Mouse (Mus musculus): Measurements from ENCODE around the gene Adgrg7. TPM values are rescaled to one million over a fixed set of nuclear protein-coding genes. Genes with fewer than 3 reads are reported as not detected.

The Adgrg7 gene
- not detected in 2 replicates for polyA plus RNA-seq (2016; fragmentation: Nextera tagmentation; extraction: Ambion mirVana)

DNA sequence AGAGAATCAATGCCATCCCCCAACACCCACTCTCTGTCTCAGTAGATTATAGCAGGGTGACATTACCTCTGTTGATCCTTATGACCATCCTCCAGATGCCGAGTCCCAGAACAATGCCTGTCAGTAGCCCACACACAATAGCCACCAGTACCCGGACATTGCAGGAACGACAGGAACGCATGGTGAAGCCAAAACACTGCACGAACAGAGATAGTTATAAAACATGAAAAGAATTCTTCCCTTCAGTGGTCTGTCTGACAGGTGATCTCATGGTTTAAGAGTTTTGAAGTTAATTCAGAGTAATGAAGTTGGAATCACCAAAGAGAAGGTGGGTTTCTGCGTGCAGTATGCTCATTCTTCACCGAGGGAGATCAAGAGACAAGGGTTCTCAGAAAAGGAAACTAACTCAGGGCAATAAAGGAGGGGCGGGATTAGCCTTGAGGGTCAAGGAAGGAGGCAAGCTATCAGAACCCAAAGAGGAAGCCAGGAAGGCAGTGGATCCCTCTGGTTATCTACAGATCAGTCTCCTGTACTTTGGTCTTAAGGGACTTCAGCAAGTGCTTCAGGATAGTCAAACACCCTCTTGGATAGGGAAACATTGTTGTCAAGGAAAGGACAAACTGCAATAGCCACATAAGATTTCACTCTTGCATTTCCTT lies at the start of gene Adgrg7:
TSS of gene Adgrg7 (minus strand) at position 375 of the 659 bp plus-strand sequence.
- H3K36me3 ChIP-seq: no peaks in the 10 kb centered on the region
- no peaks in the 10 kb centered on the region for H3K4me1 ChIP-seq (replicated peaks)
- H3K4me3 ChIP-seq: no peak within 1 kb of the TSS
- H3K27ac ChIP-seq (ENCODE audit: poor library complexity, severe bottlenecking): no peak within 1 kb of the TSS
- ATAC-seq (ENCODE audit: insufficient number of reproducible peaks, low FRiP score): no peak
- no peak within 1 kb of the TSS for H3K9ac ChIP-seq
- no peak within 1 kb of the TSS for H3K4me2 ChIP-seq
- no peaks in the 10 kb centered on the region for H3K27me3 ChIP-seq (replicated peaks)
- H3K9me3 ChIP-seq (replicated peaks): no peaks in the 10 kb centered on the region
- WGBS: 73% methylated on average over 8 of the region's 8 CpGs

- ATAC-seq (ENCODE audit: insufficient number of reproducible peaks, low FRiP score): no peak
- no peaks in the 10 kb centered on the region for H3K36me3 ChIP-seq
- H3K4me3 ChIP-seq: no peak overlapping the region
- H3K9ac ChIP-seq: no peak overlapping the region
- no peaks in the 10 kb centered on the region for H3K27me3 ChIP-seq (replicated peaks)
- H3K4me1 ChIP-seq (replicated peaks): no peaks in the 10 kb centered on the region
- H3K4me2 ChIP-seq: no peak overlapping the region
- 84% methylated on average over 5 of the region's 5 CpGs for WGBS
- no peak overlapping the region for H3K27ac ChIP-seq (ENCODE audit: poor library complexity, severe bottlenecking)
- H3K9me3 ChIP-seq (replicated peaks): no peaks in the 10 kb centered on the region
Measured at GRCm38 (mm10) chr16:56842988-56843387, 47.3 kb upstream of the Adgrg7 start.

- no peak for ATAC-seq (ENCODE audit: insufficient number of reproducible peaks, low FRiP score)
- Histone ChIP-seq H3K4me3 (no peak overlapping the region), H3K4me1 (replicated peaks) (no peaks in the 10 kb centered on the region), H3K36me3 (no peaks in the 10 kb centered on the region), H3K27ac (ENCODE audit: poor library complexity, severe bottlenecking) (no peak overlapping the region), H3K9ac (no peak overlapping the region), H3K27me3 (replicated peaks) (no peaks in the 10 kb centered on the region), H3K9me3 (replicated peaks) (no peaks in the 10 kb centered on the region), H3K4me2 (no peak overlapping the region)
- 89% methylated on average over 1 of the region's 1 CpGs for WGBS
Measured at GRCm38 (mm10) chr16:56833312-56833711, 37.7 kb upstream of the Adgrg7 start.

DNA sequence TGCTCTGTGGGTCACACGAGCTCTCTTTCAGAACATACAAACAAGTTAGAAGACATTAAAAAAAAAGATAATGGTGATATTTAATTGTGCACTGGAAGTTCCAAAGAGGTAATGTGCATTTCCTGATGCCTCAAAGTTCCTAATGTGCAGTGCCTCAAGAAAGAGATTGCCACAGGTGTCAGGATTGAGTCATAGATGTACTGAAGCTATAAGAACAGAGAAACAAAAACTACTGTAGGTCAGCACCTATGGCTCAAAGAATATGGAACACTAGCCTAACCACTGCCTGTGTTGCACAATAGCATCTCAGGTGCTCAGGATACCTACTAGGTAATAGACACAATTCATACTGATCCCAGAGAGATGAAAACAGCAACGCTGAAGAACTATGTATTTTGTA lies 36.3 kb upstream of the Adgrg7 start:
- no peaks in the 10 kb centered on the region for H3K27me3 ChIP-seq (replicated peaks)
- no peak overlapping the region for H3K27ac ChIP-seq (ENCODE audit: poor library complexity, severe bottlenecking)
- H3K4me2 ChIP-seq: no peak overlapping the region
- no peak overlapping the region for H3K4me3 ChIP-seq
- WGBS: 86% methylated on average over 2 of the region's 2 CpGs
- no peaks in the 10 kb centered on the region for H3K9me3 ChIP-seq (replicated peaks)
- H3K9ac ChIP-seq: no peak overlapping the region
- H3K4me1 ChIP-seq (replicated peaks): no peaks in the 10 kb centered on the region
- no peak for ATAC-seq (ENCODE audit: insufficient number of reproducible peaks, low FRiP score)
- H3K36me3 ChIP-seq: no peaks in the 10 kb centered on the region

GRCm38 (mm10) chr16:56801370-56802109 lies 5.9 kb upstream of the Adgrg7 start:
- Histone ChIP-seq H3K27me3 (replicated peaks) (no peaks in the 10 kb centered on the region), H3K9me3 (replicated peaks) (no peaks in the 10 kb centered on the region), H3K4me1 (replicated peaks) (no peaks in the 10 kb centered on the region), H3K27ac (ENCODE audit: poor library complexity, severe bottlenecking) (no peak overlapping the region), H3K4me3 (no peak overlapping the region), H3K36me3 (no peaks in the 10 kb centered on the region), H3K4me2 (no peak overlapping the region), H3K9ac (no peak overlapping the region)
- no peak; the same call in 1 of the 2 replicates for ATAC-seq (ENCODE audit: insufficient number of reproducible peaks, low FRiP score)
- 48% methylated on average over 6 of the region's 6 CpGs for WGBS

DNA sequence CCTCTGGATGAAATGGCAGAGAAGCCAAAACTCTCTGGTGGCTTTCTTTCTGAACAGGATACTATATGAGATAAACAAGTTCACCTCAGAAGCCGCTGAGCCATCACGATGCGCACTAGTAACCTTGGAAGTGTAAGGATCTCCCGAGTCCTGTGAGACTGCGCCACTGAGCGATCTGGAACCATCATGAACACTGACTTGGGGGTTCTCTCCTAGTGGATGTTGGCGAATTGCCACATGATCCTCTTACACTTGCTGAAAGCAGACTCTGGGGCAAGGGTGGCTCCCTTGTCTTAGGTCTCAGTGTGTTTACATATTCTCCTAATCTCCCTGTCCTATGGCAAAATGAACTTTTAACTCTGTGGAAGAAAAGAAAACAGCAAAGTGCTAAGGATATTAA lies 5.3 kb upstream of the Adgrg7 start:
- H3K9ac ChIP-seq: no peak overlapping the region
- WGBS: 83% methylated on average over 7 of the region's 7 CpGs
- no peaks in the 10 kb centered on the region for H3K36me3 ChIP-seq
- ATAC-seq (ENCODE audit: insufficient number of reproducible peaks, low FRiP score): no peak
- no peak overlapping the region for H3K27ac ChIP-seq (ENCODE audit: poor library complexity, severe bottlenecking)
- H3K27me3 ChIP-seq (replicated peaks): no peaks in the 10 kb centered on the region
- H3K9me3 ChIP-seq (replicated peaks): no peaks in the 10 kb centered on the region
- no peaks in the 10 kb centered on the region for H3K4me1 ChIP-seq (replicated peaks)
- H3K4me3 ChIP-seq: no peak overlapping the region
- H3K4me2 ChIP-seq: no peak overlapping the region

DNA sequence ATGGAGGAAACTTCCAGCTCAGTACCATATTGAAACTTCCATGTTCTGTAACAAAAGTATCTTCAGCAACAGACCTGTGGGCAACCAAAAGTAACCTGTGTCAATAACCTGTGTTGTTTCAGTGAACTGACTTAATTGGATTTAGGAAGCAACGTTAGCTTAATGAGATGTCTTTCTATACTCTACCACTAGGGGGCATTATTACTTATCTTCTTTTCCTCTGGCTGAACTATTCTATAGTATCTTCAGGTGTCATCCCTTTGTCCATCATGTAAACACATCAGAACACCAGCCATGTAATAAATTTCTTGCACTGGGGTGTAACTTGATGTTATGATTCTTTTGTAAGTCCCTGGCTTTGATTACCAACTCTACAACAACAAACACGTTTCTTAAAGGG lies 4.8 kb upstream of the Adgrg7 start:
- Histone ChIP-seq H3K36me3 (no peaks in the 10 kb centered on the region), H3K4me1 (replicated peaks) (no peaks in the 10 kb centered on the region), H3K9me3 (replicated peaks) (no peaks in the 10 kb centered on the region), H3K4me2 (no peak overlapping the region), H3K9ac (no peak overlapping the region), H3K27me3 (replicated peaks) (no peaks in the 10 kb centered on the region), H3K4me3 (no peak overlapping the region), H3K27ac (ENCODE audit: poor library complexity, severe bottlenecking) (no peak overlapping the region)
- WGBS: 34% methylated on average over 2 of the region's 2 CpGs
- no peak for ATAC-seq (ENCODE audit: insufficient number of reproducible peaks, low FRiP score)

- Histone ChIP-seq H3K9ac (no peak overlapping the region), H3K9me3 (replicated peaks) (no peaks in the 10 kb centered on the region), H3K27ac (ENCODE audit: poor library complexity, severe bottlenecking) (no peak overlapping the region), H3K27me3 (replicated peaks) (no peaks in the 10 kb centered on the region), H3K4me2 (no peak overlapping the region), H3K4me1 (replicated peaks) (no peaks in the 10 kb centered on the region), H3K4me3 (no peak overlapping the region), H3K36me3 (no peaks in the 10 kb centered on the region)
- no peak for ATAC-seq (ENCODE audit: insufficient number of reproducible peaks, low FRiP score)
- 83% methylated on average over 3 of the region's 3 CpGs for WGBS
Measured at GRCm38 (mm10) chr16:56799541-56800029, 3.9 kb upstream of the Adgrg7 start.

DNA sequence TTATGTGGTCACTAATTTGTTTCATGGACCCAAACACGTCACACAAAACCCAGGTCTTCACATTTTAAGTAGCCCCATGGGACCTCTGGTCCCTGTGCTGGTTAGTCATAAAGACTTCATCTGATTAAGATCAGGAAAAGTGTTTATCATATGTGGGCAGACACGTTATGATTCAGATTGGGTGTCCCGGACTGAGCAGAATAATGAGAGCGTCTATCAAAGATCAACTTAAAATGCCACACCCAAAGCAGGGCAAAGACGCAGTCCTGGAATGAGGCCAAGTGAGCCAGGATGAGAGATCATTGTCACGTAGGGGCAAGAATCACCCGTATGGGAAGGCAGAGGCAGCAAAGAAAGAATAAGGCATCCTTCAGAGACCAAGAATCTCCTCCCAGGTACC lies 3.2 kb upstream of the Adgrg7 start:
- no peaks in the 10 kb centered on the region for H3K4me1 ChIP-seq (replicated peaks)
- H3K4me3 ChIP-seq: no peak overlapping the region
- no peak for ATAC-seq (ENCODE audit: insufficient number of reproducible peaks, low FRiP score)
- H3K36me3 ChIP-seq: no peaks in the 10 kb centered on the region
- H3K9ac ChIP-seq: no peak overlapping the region
- no peaks in the 10 kb centered on the region for H3K27me3 ChIP-seq (replicated peaks)
- 70% methylated on average over 7 of the region's 7 CpGs for WGBS
- H3K4me2 ChIP-seq: no peak overlapping the region
- H3K27ac ChIP-seq (ENCODE audit: poor library complexity, severe bottlenecking): no peak overlapping the region
- no peaks in the 10 kb centered on the region for H3K9me3 ChIP-seq (replicated peaks)

DNA sequence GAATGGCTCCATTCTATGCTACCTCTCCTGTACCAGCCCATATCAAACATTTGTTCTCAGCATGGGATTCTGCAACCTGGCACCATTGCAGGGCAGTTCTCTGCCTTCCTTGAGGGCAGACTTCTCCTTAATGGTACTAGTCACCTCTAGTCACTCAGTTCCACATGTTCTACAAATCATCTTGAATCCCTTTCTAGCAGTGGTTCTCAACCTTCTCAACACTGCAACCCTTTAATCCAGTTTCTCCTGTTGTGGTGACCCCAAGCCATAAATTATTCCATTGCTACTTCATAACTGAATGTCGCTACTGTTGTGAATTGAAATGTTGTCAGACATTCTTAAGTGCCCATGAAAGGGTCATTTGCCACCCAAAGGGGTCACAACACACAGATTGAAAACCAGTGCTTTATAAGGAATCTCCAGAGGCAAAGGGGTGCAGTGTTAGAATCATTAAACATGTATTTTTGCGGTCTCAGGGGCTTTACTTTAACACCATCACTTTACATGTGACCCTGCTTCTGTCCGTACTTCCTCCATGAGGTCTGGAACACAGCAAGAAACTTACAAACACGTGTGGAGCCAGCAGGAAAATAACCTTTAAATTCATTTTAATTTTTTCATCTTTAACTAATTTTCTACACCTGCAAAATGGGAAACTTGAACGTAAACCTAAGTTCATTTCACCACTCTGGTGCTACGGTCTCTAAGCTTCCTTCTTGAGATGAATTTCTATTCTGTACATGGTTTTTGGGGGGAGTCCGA lies 1.1 kb downstream of the Adgrg7 start:
- H3K9me3 ChIP-seq (replicated peaks): no peaks in the 10 kb centered on the region
- WGBS: 78% methylated on average over 7 of the region's 7 CpGs
- H3K4me2 ChIP-seq: no peak overlapping the region
- ATAC-seq (ENCODE audit: insufficient number of reproducible peaks, low FRiP score): no peak
- no peaks in the 10 kb centered on the region for H3K4me1 ChIP-seq (replicated peaks)
- H3K27ac ChIP-seq (ENCODE audit: poor library complexity, severe bottlenecking): no peak overlapping the region
- no peaks in the 10 kb centered on the region for H3K36me3 ChIP-seq
- H3K27me3 ChIP-seq (replicated peaks): no peaks in the 10 kb centered on the region
- no peak overlapping the region for H3K9ac ChIP-seq
- H3K4me3 ChIP-seq: no peak overlapping the region

DNA sequence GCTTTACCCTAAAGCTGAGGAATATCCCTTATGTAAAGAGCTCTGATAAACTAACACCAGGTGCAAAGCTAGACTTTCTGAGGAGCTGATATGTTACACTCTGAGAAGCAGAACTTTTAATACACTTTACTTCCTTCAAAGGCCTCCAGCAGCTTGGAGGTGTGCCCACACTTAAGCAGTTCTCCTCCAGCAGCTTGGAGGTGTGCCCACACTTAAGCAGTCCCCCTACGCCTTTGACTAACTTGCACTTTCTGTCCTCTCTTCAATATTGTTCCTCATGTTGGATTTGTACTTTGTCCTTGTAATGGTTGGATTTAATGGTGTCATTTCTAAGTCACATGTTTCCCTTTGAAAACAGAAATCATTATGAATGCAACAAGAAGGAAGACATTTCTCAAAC lies 1.9 kb downstream of the Adgrg7 start:
- no peak overlapping the region for H3K4me2 ChIP-seq
- no peak overlapping the region for H3K4me3 ChIP-seq
- H3K9me3 ChIP-seq (replicated peaks): no peaks in the 10 kb centered on the region
- H3K9ac ChIP-seq: no peak overlapping the region
- H3K27me3 ChIP-seq (replicated peaks): no peaks in the 10 kb centered on the region
- H3K27ac ChIP-seq (ENCODE audit: poor library complexity, severe bottlenecking): no peak overlapping the region
- ATAC-seq (ENCODE audit: insufficient number of reproducible peaks, low FRiP score): no peak
- WGBS: 83% methylated on average over 1 of the region's 1 CpGs
- no peaks in the 10 kb centered on the region for H3K36me3 ChIP-seq
- no peaks in the 10 kb centered on the region for H3K4me1 ChIP-seq (replicated peaks)
